Mouse (Mus musculus): Measurements from ENCODE around the gene Ceacam14. TPM values are rescaled to one million over a fixed set of nuclear protein-coding genes. Genes with fewer than 3 reads are reported as not detected.

The Ceacam14 gene
- not detected in 2 replicates for total RNA-seq (2021)
- long read RNA-seq = 0 reads

- DNase-seq = no peak
These were observed at the start of gene Ceacam14 for GRCm38 (mm10) chr7:17812333-17812732. Gene Ceacam14, plus strand, starts transcription at chr7:17812633.

Other genes with a start within 250 kb of the Ceacam14 start
- not detected in 2 replicates for gene Ceacam5, start 99.4 kb upstream of the Ceacam14 start, total RNA-seq (2021)
- gene Gm5155, start 59.1 kb downstream of the Ceacam14 start, total RNA-seq (2021) = not detected in 2 replicates
- not detected in 2 replicates for gene Ceacam11, start 159.5 kb downstream of the Ceacam14 start, total RNA-seq (2021)
- gene Ceacam13, start 197.3 kb downstream of the Ceacam14 start, total RNA-seq (2021) = not detected in 2 replicates